Mouse (Mus musculus) spleen, adult 2 months (tissue): ENCODE data around the gene Acad12. TPM values are rescaled to one million over a fixed set of nuclear protein-coding genes. Genes with fewer than 3 reads are reported as not detected.
"Not testable (repeated sequence)": the region's sequence is repeated elsewhere in the genome, so short reads cannot be mapped to it uniquely, and the experiment has no call there.

ENCODE experiments used
- DNase-seq, 2 experiments: peaks; one replicate each; pipeline versions ENCODE4 v3.0.0 to v3.0.0-alpha.2; 2012 to 2021; ENCODE audit warnings: low spot score in 2 of 2, low read depth in 1 of 2
- H3K27ac ChIP-seq: fragments of 200-500 bp; 2 replicates; pipeline ENCODE4 v1.5.1; 2012; ENCODE audit warnings: low read length, inconsistent platforms; ENCODE audit not compliant: insufficient read depth
- H3K27me3 ChIP-seq: fragments of 200-500 bp; 2 replicates; pipeline ENCODE4 v1.6.1; 2012; ENCODE audit warnings: mild to moderate bottlenecking, moderate library complexity, low read length, inconsistent platforms; ENCODE audit not compliant: control insufficient read depth, insufficient read depth
- H3K36me3 ChIP-seq: fragments of 200-500 bp; 2 replicates; pipeline ENCODE4 v1.6.1; 2012; ENCODE audit warnings: mild to moderate bottlenecking, low read length, inconsistent platforms; ENCODE audit not compliant: control insufficient read depth, insufficient read depth
- H3K4me1 ChIP-seq: fragments of 200-500 bp; 2 replicates; pipeline ENCODE4 v1.6.1; 2011; ENCODE audit warnings: inconsistent platforms; ENCODE audit not compliant: control insufficient read depth, insufficient read depth, insufficient read length
- H3K4me3 ChIP-seq: fragments of 200-500 bp; 2 replicates; pipeline ENCODE4 v1.5.1; 2011; ENCODE audit warnings: mild to moderate bottlenecking, inconsistent platforms; ENCODE audit not compliant: insufficient read depth, insufficient read length; ENCODE audit errors: extremely low read depth
- CTCF ChIP-seq: fragments of 200-500 bp; IDR thresholded peaks from 2 replicates; pipeline ENCODE4 v1.5.1; 2011; ENCODE audit warnings: mild to moderate bottlenecking, inconsistent platforms; ENCODE audit not compliant: insufficient read depth, insufficient read length, insufficient replicate concordance; ENCODE audit errors: extremely low read depth
- POLR2A ChIP-seq: fragments of 200-500 bp; IDR thresholded peaks from 2 replicates; pipeline ENCODE4 v1.6.1; 2011; ENCODE audit warnings: low read depth, low read length, inconsistent platforms
- WGBS: fragments of 180-500 bp; shearing (Covaris S2); methylation state at CpG from one replicate; pipeline ENCODE4 v1.1.7; 2018; 5-methylcytosine and 5-hydroxymethylcytosine counted together
- polyA plus RNA-seq: library from polyadenylated mRNA; depleted of rRNA; stranded (reverse); fragments of >200 nt; gene quantifications from 2 replicates; pipeline ENCODE4 v1.2.3, GENCODE M21; 2012

Gene Acad12
- polyA plus RNA-seq, 1 experiment: 5.5 TPM

DNA sequence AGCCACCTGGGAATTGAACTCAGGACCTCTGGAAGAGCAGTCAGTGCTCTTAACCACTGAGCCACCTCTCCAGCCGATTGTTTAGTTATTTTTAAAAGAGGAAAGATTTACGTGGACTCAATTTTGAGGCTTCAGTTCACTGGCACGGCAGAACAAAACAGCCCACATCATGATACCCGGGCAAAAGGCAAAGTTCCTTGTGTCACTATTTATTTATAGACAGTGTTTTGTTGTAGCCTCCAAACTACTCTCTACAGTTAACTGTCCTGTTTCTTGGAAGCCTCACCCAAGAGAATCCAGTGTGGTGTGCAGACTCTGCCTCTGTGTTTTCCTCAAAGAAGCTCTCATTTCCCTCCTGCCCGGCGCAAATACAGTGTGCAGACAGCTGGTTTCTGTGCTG is 6.7 kb downstream of the Acad12 start:
- Histone ChIP-seq H3K4me1 (no peaks in the 10 kb centered on the region), H3K36me3 (no peaks in the 10 kb centered on the region), H3K4me3 (no peak overlapping the region), H3K27ac (no peak overlapping the region), H3K27me3 (no peaks in the 10 kb centered on the region)
- TF ChIP-seq CTCF: no peak
- TF ChIP-seq POLR2A: no peak
- no peak for DNase-seq
- WGBS: 81% methylated on average over 6 of the region's 6 CpGs

DNA sequence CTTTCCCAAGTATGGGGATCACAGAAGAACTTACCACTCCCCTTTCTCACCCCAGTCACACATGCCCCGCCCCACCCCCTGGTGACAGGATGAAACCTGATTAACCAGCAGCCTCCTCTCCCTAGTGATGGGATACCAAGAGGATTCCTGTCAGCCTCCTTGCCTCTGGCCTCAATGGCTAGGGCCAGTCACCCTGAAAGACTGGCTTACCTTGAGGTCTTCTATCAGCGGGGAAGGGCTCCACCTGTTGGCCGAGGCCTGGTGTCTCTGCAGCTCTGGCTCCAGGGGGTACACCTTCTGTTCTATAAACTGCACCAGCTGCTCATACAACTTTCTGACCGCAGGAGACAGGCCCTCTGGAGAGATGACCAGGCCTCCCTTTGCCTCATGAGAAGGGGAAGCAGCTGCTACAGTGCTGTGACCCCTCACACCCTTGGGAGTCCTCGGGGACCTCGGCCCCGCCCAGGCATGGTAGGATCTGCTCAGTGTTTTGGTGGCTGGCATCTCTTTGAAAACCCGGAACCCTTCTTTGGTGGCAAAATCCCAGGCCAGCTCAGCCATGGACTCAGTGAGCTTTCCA is 9.1 kb downstream of the Acad12 start:
- not testable (repeated sequence) for H3K4me3 ChIP-seq, H3K36me3 ChIP-seq, DNase-seq, H3K4me1 ChIP-seq, H3K27me3 ChIP-seq, H3K27ac ChIP-seq
- WGBS: 66% methylated on average over 8 of the region's 8 CpGs

DNA sequence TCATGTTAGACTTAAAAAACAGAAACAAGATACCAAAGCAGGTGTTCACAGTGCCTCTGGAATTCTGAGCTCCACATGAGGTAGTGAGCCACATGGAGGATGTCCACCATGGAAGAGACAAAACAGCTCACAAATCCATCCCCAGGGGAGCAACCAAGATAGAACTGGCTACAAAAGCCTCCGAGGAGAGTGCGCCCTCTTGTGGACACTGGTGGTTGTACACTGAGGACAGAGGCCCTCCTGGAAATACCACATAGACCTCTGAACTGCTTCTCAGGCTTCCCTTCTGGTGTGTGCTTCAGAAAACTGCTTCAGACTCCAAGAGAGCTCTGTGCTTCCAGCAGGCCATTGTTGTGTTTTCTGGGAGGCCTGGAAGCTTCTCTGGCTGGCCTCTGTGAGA is 12.6 kb downstream of the Acad12 start:
- H3K4me1 ChIP-seq: no peaks in the 10 kb centered on the region; the same call in 1 of the 2 replicates
- no peak overlapping the region for H3K27ac ChIP-seq
- no peaks in the 10 kb centered on the region for H3K36me3 ChIP-seq
- no peaks in the 10 kb centered on the region for H3K27me3 ChIP-seq
- 0% methylated on average over 2 of the region's 2 CpGs for WGBS
- TF ChIP-seq POLR2A (no peak), CTCF (peak; percentile 82; the same call in 1 of the 2 replicates)
- no peak overlapping the region for H3K4me3 ChIP-seq
- DNase-seq: peak; percentile 44 to 77

DNA sequence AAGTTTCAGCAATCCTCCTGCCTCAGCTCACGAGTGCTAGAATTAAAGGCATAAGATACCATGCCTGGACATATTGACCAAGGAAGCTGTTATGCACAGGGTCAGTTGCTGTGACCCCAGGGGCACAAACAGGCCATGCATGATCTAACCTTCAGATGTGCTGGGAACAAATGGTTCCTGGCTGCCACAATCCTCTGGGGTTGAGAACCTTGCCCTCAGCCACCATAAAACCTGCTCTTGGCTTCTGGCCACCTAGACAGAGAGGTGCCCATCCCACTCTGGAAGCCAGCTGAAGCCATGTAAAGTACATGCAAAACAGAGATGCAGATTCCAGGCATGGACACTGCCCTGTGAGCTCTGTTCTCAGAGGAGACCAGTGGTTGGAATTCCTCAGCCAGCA is 14.9 kb downstream of the Acad12 start:
- not testable (repeated sequence) for H3K4me1 ChIP-seq, DNase-seq, H3K27ac ChIP-seq, H3K27me3 ChIP-seq, H3K4me3 ChIP-seq, H3K36me3 ChIP-seq
- 83% methylated on average over 1 of the region's 1 CpGs for WGBS

DNA sequence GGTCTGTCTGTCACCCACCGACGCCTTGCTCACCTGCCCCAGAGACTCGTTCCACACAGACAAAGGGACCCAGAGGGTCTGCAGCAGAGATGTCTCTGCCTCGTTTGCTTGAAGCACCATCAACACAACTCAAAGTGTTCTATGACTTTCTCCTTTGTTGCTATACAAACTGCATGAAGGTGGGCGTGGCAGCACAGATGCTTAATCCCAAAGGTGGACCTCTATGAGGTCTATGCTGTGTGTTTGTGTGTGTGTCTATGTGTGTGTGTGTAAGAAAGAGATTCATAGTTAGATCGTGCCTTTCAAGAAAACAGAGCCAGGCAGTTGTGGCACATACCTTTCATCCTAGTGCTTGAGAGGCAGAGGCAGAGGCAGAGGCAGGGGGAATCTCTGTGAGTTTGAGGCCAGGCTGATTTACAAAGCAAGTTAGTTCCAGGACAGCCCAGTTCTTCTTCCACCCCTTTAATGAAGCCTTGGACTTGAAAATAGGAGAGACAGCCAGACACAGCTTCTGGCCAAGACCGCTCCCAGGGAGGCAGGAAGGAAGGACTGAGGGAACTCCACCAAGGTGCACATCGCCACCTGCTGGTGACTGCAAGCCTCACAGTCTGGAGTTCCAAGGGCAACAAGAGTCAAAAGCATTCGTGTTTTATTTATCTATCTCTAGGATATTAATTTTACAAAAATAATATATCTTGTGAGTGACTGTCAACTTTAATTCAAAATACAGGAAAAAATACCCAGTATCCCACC is 17.0 kb downstream of the Acad12 start:
- Histone ChIP-seq H3K27me3 (no peaks in the 10 kb centered on the region), H3K27ac (no peak overlapping the region), H3K4me3 (no peak overlapping the region), H3K4me1 (peaks cover 13% of the 10 kb centered on the region; the same call in 1 of the 2 replicates), H3K36me3 (no peaks in the 10 kb centered on the region)
- TF ChIP-seq CTCF (peak; percentile 99), POLR2A (no peak)
- DNase-seq: peak; percentile 57 to 88
- 49% methylated on average over 9 of the region's 9 CpGs for WGBS

DNA sequence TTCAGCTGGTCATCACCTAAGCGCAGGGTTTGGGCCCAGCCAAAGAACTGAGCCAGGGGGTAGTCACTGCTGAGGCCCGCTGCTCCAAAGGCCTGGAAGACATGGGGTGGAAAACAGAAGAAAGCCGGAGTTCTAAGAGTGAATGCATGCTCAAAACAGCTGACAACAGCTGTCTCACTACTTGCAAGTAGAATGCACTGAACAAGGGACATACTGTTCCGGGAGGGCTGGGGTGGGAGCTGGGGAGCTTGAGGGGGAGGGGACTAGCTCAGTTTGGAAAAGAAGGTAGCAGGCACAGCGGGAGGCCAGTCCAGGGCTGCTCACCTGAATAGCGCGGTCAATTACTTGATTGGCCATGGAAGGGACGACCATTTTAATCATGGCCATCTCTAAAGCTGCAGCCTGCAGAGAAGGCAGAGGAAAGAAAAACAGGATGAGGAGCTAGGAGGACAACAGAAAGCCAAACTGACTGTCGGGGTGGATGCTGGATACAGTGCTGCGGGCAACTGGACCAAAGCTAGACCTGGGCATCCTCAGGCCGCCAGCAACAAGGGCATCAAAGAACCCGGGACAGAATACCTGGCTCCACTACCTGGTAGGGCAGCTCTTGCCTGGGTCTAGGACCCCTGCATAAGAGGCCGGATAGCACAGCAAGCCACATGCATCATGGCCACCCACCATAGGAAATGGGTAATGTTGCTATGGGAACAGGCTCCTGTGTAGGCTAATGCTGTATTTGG is 19.7 kb downstream of the Acad12 start:
- 94% methylated on average over 13 of the region's 13 CpGs for WGBS
- Histone ChIP-seq H3K4me3 (no peak overlapping the region), H3K27me3 (no peaks in the 10 kb centered on the region), H3K4me1 (peaks cover 14% of the 10 kb centered on the region; the same call in 1 of the 2 replicates), H3K27ac (no peak overlapping the region), H3K36me3 (no peaks in the 10 kb centered on the region)
- no peak for DNase-seq
- no peak for TF ChIP-seq CTCF
- TF ChIP-seq POLR2A: no peak
